In genomic region chr17:24632813-24633449, GRCm38 (mm10) we compare ENCODE assay signal across 8 mouse cellular contexts. TPM values are rescaled to one million over a fixed set of nuclear protein-coding genes. Genes with fewer than 3 reads are reported as not detected.
A peak's percentile ranks its signal among the peaks of the same experiment; 100 is the strongest.
DNase-seq lines count a peak whose midpoint lies in the region; ATAC-seq and TF ChIP-seq lines count a peak whose summit lies in the region.

No protein-coding gene starts in this region.

- H3K27me3 ChIP-seq in intestine, postnatal 0 days (replicated peaks; ENCODE audit: control insufficient read depth, insufficient read depth, low read length): no peaks in the 10 kb centered on the region

- WGBS in intestine, postnatal 0 days: 9% methylated on average over 22 of the region's 22 CpGs
- WGBS in lung, adult 2 months: 4% methylated on average over 22 of the region's 22 CpGs

- H3K4me2 ChIP-seq in intestine, postnatal 0 days (replicated peaks; ENCODE audit: low read depth): peak overlapping the region; percentile 83

- peak overlapping the region; percentile 80 for H3K9ac ChIP-seq in intestine, postnatal 0 days (ENCODE audit: low read depth, low read length)

- H3K9me3 ChIP-seq in intestine, postnatal 0 days (ENCODE audit: control insufficient read depth): no peaks in the 10 kb centered on the region

- no peaks in the 10 kb centered on the region for H3K4me1 ChIP-seq in intestine, postnatal 0 days (replicated peaks; ENCODE audit: control insufficient read depth, insufficient read depth, low read length)
- H3K4me1 ChIP-seq in lung, adult 2 months (ENCODE audit: control insufficient read depth, insufficient read depth, low read length): peaks cover 40% of the 10 kb centered on the region

- peak; percentile 18; the same call in 1 of the 2 replicates for TF ChIP-seq CTCF in intestine, postnatal 0 days (IDR thresholded peaks at IDR 0.05; ENCODE audit: low read depth)
- TF ChIP-seq CTCF in lung, adult 2 months (IDR thresholded peaks at IDR 0.05; ENCODE audit: insufficient read depth, low read length): no peak

- peak; percentile 44 for ATAC-seq in intestine, postnatal 0 days

- H3K27ac ChIP-seq in intestine, postnatal 0 days (ENCODE audit: low read depth, low read length): peak overlapping the region; percentile 66

- peak; percentile 96; the same call in 1 of the 2 replicates for TF ChIP-seq POLR2A in lung, adult 2 months (IDR thresholded peaks at IDR 0.05; ENCODE audit: borderline replicate concordance, extremely low read depth, low read depth, low read length)

- H3K36me3 ChIP-seq in intestine, postnatal 0 days (ENCODE audit: control insufficient read depth, insufficient read depth): peaks cover 28% of the 10 kb centered on the region; the same call in 1 of the 2 replicates

- H3K4me3 ChIP-seq in intestine, postnatal 0 days (ENCODE audit: low read depth, low read length): peak overlapping the region; percentile 65
- H3K4me3 ChIP-seq in lung, adult 2 months (replicated peaks; ENCODE audit: extremely low read depth, low read depth, low read length): peak overlapping the region; percentile 95

- DNase-seq in cerebellum, postnatal 10 days: peak; percentile 38 to 48
- no peak for DNase-seq in cerebellum, adult 8-10 months
- peak; percentile 44 to 46 for DNase-seq in cerebellum, postnatal 14 days
- DNase-seq in heart, adult 11 months: peak; percentile 99
- DNase-seq in lung, adult 2 months: peak; percentile 76
- peak; percentile 71 for DNase-seq in skeletal muscle tissue, adult 2 months (ENCODE audit: low read depth, low spot score)
- DNase-seq in right cerebral cortex, postnatal 10 days (ENCODE audit: low spot score in 2 of 2): no peak

RNA-seq across cellular contexts. Expression of gene Nthl1, which starts 0.5 kb away (rescaled TPM):
- 5.0 and 5.5 TPM in 2 replicates for polyA plus RNA-seq in intestine, postnatal 0 days (2015; fragmentation: Nextera tagmentation; extraction: Ambion mirVana)
- polyA plus RNA-seq in lung, adult 2 months (2012; rRNA removed): 18.8 and 19.3 TPM in 2 replicates

RNA-seq across cellular contexts. Expression of gene Tsc2, which starts 0.5 kb away (rescaled TPM):
- 24.7 and 25.8 TPM in 2 replicates for polyA plus RNA-seq in intestine, postnatal 0 days (2015; fragmentation: Nextera tagmentation; extraction: Ambion mirVana)
- 220 and 230 TPM in 2 replicates for polyA plus RNA-seq in lung, adult 2 months (2012; rRNA removed)

RNA-seq across cellular contexts. Expression of gene Slc9a3r2, which starts 17.2 kb away (rescaled TPM):
- 26.5 and 30.1 TPM in 2 replicates for polyA plus RNA-seq in intestine, postnatal 0 days (2015; fragmentation: Nextera tagmentation; extraction: Ambion mirVana)
- 507 and 712 TPM in 2 replicates for polyA plus RNA-seq in lung, adult 2 months (2012; rRNA removed)

RNA-seq across cellular contexts. Expression of gene Npw, which starts 25.3 kb away (rescaled TPM):
- polyA plus RNA-seq in intestine, postnatal 0 days (2015; fragmentation: Nextera tagmentation; extraction: Ambion mirVana): 0.20 TPM in 1 of 2 replicates, not detected in the other
- polyA plus RNA-seq in lung, adult 2 months (2012; rRNA removed): 77.9 and 131 TPM in 2 replicates

RNA-seq across cellular contexts. Expression of gene Zfp598, which starts 36.6 kb away (rescaled TPM):
- polyA plus RNA-seq in intestine, postnatal 0 days (2015; fragmentation: Nextera tagmentation; extraction: Ambion mirVana): 13.4 and 13.5 TPM in 2 replicates
- 89.7 and 89.8 TPM in 2 replicates for polyA plus RNA-seq in lung, adult 2 months (2012; rRNA removed)

Comparison
In these comparisons a context has a peak if more than half of its experiments do, and no peak if none do; other contexts are left out.
1. DNase-seq: peak in cerebellum, postnatal 10 days (2 of 2), cerebellum, postnatal 14 days (2 of 2), heart, adult 11 months (single experiment), lung, adult 2 months (single experiment) and skeletal muscle tissue, adult 2 months (single experiment); none in cerebellum, adult 8-10 months (single experiment) and right cerebral cortex, postnatal 10 days (0 of 2).
2. RNA of gene Slc9a3r2, which starts 17.2 kb away (polyA plus RNA-seq): 507 to 712 TPM in lung, adult 2 months; 26.5 to 30.1 TPM in intestine, postnatal 0 days; every median in the first group is over 10 times any median in the second.